Mouse (Mus musculus) hindbrain, embryonic 12.5 days (tissue): Measurements from ENCODE around the gene Ddost. TPM values are rescaled to one million over a fixed set of nuclear protein-coding genes. Genes with fewer than 3 reads are reported as not detected.

Experiments
- ATAC-seq: fragments of 200-750 bp; cut with Nextera tagmentation; 2 replicates; pipeline ENCODE4 v1.8.0; 2017; ENCODE audit warnings: moderate TSS enrichment; ENCODE audit not compliant: low FRiP score
- H3K27ac ChIP-seq: fragments of 300-500 bp; sonication (generic); 2 replicates; pipeline ENCODE4 v1.5.1; 2016; ENCODE audit warnings: mild to moderate bottlenecking
- H3K27me3 ChIP-seq: fragments of 300-500 bp; sonication (generic); 2 replicates; pipeline ENCODE4 v1.6.1; 2016; ENCODE audit warnings: mild to moderate bottlenecking
- H3K36me3 ChIP-seq: fragments of 300-500 bp; sonication (generic); 2 replicates; pipeline ENCODE4 v1.6.1; 2016; ENCODE audit warnings: mild to moderate bottlenecking
- H3K4me1 ChIP-seq: fragments of 300-500 bp; sonication (generic); 2 replicates; pipeline ENCODE4 v1.6.1; 2016
- H3K4me2 ChIP-seq: fragments of 300-500 bp; sonication (generic); replicated peaks from 2 replicates; pipeline ENCODE4 v1.6.1; 2016; ENCODE audit warnings: mild to moderate bottlenecking
- H3K4me3 ChIP-seq: fragments of 300-500 bp; sonication (generic); 2 replicates; pipeline ENCODE4 v1.5.1; 2016; ENCODE audit warnings: mild to moderate bottlenecking
- H3K9ac ChIP-seq: fragments of 300-500 bp; sonication (generic); 2 replicates; pipeline ENCODE4 v1.6.1; 2016; ENCODE audit warnings: mild to moderate bottlenecking, moderate library complexity
- H3K9me3 ChIP-seq: fragments of 300-500 bp; sonication (generic); replicated peaks from 2 replicates; pipeline ENCODE4 v1.6.1; 2016; ENCODE audit warnings: mild to moderate bottlenecking
- WGBS: fragments of 180-500 bp; shearing (Covaris S2); methylation state at CpG from one replicate; pipeline ENCODE4 v1.1.7; 2016; 5-methylcytosine and 5-hydroxymethylcytosine counted together
- polyA plus RNA-seq: library from polyadenylated mRNA; unstranded; fragments of >200 nt; fragmentation: Nextera tagmentation; extraction: Ambion mirVana; gene quantifications from 2 replicates; pipeline ENCODE4 v1.2.1, GENCODE M21; 2016

Ddost gene
- polyA plus RNA-seq, 1 experiment from 2014 or later = 250 TPM

DNA sequence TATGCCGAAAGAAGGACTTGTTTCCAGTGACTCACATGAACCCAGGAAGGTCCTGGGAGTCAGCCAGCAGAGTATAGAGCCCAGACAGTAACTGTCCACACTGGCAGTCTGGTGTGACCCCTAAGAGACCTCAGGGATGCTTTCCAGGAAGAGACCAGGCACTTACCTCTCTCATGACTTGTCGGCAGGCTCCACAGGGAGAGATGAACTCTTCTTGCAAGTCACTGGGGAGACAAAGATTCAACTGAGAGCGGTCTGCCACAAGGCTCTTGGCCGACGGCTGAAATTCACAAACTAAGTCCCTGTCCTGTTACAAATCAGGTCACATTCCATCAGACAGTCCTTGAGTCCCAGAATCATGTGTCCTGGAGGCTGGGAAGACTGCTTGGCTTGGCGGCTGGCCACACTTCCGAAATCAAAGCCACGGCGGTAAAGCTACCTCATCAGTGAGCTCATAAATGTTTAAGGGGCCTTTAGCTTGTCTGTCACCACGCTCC lies 38.9 kb downstream of the Ddost start:
- Histone ChIP-seq H3K9me3 (no peaks in the 10 kb centered on the region), H3K9ac (no peak overlapping the region), H3K4me2 (no peak overlapping the region), H3K4me1 (no peaks in the 10 kb centered on the region), H3K36me3 (no peaks in the 10 kb centered on the region), H3K27me3 (no peaks in the 10 kb centered on the region; the same call in 1 of the 2 replicates), H3K27ac (no peak overlapping the region), H3K4me3 (no peak overlapping the region)
- WGBS = 83% methylated on average over 10 of the region's 10 CpGs
- no peak for ATAC-seq

DNA sequence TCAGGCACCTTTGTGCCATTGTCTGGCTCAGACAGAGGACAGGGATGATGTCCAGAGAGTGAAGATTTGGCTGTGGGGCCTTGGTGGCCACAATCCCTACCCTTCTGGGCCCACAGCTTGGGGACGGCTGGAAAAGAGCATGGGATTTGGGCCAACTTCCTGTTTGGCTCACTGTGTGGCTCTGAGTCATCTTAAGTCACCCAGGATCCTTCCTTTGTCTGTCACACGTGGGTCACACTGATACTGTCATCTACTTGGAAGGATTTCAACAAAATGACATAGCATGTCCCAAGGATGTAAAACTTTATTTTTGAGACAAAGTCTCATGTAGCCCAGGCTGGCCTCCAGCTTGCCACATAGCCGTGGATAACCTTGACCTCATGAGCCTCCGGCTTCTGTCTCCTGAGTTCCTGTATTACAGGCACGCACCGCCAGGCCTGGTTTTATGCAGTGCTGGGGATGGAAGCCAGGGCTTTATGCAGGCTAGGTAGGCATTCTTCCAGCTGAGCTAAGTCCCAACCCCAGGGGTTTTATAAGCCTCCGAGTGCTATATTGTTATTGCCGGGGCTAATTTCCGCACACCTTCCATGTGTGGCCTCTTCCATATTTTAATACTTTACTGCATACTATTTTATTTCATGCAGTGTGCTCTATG lies 40.5 kb downstream of the Ddost start:
- Histone ChIP-seq H3K36me3 (no peaks in the 10 kb centered on the region), H3K27ac (no peak overlapping the region), H3K4me3 (no peak overlapping the region), H3K4me1 (no peaks in the 10 kb centered on the region), H3K27me3 (no peaks in the 10 kb centered on the region; the same call in 1 of the 2 replicates), H3K4me2 (no peak overlapping the region), H3K9me3 (no peaks in the 10 kb centered on the region), H3K9ac (no peak overlapping the region)
- no peak for ATAC-seq
- 85% methylated on average over 9 of the region's 9 CpGs for WGBS

GRCm38 (mm10) chr4:138347280-138347679 lies 42.8 kb downstream of the Ddost start:
- no peaks in the 10 kb centered on the region for H3K9me3 ChIP-seq
- no peaks in the 10 kb centered on the region for H3K36me3 ChIP-seq
- 69% methylated on average over 1 of the region's 1 CpGs for WGBS
- no peak overlapping the region for H3K4me3 ChIP-seq
- ATAC-seq = no peak
- H3K27me3 ChIP-seq = no peaks in the 10 kb centered on the region; the same call in 1 of the 2 replicates
- no peak overlapping the region for H3K9ac ChIP-seq
- H3K4me2 ChIP-seq = no peak overlapping the region
- no peak overlapping the region for H3K27ac ChIP-seq
- H3K4me1 ChIP-seq = no peaks in the 10 kb centered on the region

- whole genome bisulfite sequencing = 76% methylated on average over 7 of the region's 7 CpGs
- H3K9me3 ChIP-seq = no peaks in the 10 kb centered on the region
- H3K9ac ChIP-seq = no peak overlapping the region
- no peak for ATAC-seq
- H3K36me3 ChIP-seq = no peaks in the 10 kb centered on the region
- H3K4me3 ChIP-seq = no peak overlapping the region
- H3K4me2 ChIP-seq = no peak overlapping the region
- H3K4me1 ChIP-seq = no peaks in the 10 kb centered on the region
- H3K27ac ChIP-seq = no peak overlapping the region
- no peaks in the 10 kb centered on the region; the same call in 1 of the 2 replicates for H3K27me3 ChIP-seq
Observed at GRCm38 (mm10) chr4:138348716-138349115, 44.2 kb downstream of the Ddost start.

DNA sequence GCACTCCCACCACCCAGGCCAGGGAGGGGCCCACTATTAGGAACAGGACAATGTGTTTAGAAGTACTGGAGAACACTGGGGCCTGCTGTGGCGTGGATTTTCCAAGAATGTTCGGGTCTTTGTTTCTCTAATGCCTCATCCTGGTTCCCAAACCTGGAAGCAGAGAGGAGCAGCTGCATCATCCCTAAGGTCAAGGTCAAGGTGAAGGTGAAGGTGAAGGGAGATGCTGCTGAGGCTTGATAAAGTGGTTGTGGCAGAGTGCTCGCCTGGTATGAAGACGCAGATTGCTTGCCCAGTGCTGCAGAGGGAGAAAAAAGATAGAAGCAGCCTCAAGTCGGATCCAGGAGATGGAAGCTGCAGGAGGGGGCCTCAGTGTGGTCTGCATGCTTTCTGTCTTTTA lies 47.3 kb downstream of the Ddost start:
- Histone ChIP-seq H3K36me3 (no peaks in the 10 kb centered on the region), H3K4me3 (no peak overlapping the region), H3K27me3 (no peaks in the 10 kb centered on the region; the same call in 1 of the 2 replicates), H3K9me3 (no peaks in the 10 kb centered on the region), H3K27ac (no peak overlapping the region), H3K4me2 (no peak overlapping the region), H3K9ac (no peak overlapping the region), H3K4me1 (no peaks in the 10 kb centered on the region)
- ATAC-seq = no peak
- WGBS = 84% methylated on average over 5 of the region's 5 CpGs

GRCm38 (mm10) chr4:138352692-138353091 lies 48.2 kb downstream of the Ddost start:
- no peak overlapping the region for H3K9ac ChIP-seq
- H3K4me3 ChIP-seq = no peak overlapping the region
- no peak overlapping the region for H3K27ac ChIP-seq
- WGBS = 78% methylated on average over 6 of the region's 6 CpGs
- no peaks in the 10 kb centered on the region for H3K36me3 ChIP-seq
- H3K9me3 ChIP-seq = no peaks in the 10 kb centered on the region
- ATAC-seq = no peak
- H3K4me1 ChIP-seq = no peaks in the 10 kb centered on the region
- no peaks in the 10 kb centered on the region; the same call in 1 of the 2 replicates for H3K27me3 ChIP-seq
- H3K4me2 ChIP-seq = no peak overlapping the region

GRCm38 (mm10) chr4:138353438-138354171 lies 49.1 kb downstream of the Ddost start:
- Histone ChIP-seq H3K27me3 (no peaks in the 10 kb centered on the region; the same call in 1 of the 2 replicates), H3K4me1 (no peaks in the 10 kb centered on the region), H3K4me2 (no peak overlapping the region), H3K9ac (no peak overlapping the region), H3K27ac (no peak overlapping the region), H3K36me3 (no peaks in the 10 kb centered on the region), H3K9me3 (no peaks in the 10 kb centered on the region), H3K4me3 (no peak overlapping the region)
- 77% methylated on average over 10 of the region's 10 CpGs for WGBS
- no peak for ATAC-seq

GRCm38 (mm10) chr4:138355496-138355895 lies 51.0 kb downstream of the Ddost start:
- no peak overlapping the region for H3K27ac ChIP-seq
- no peaks in the 10 kb centered on the region for H3K36me3 ChIP-seq
- no peaks in the 10 kb centered on the region for H3K4me1 ChIP-seq
- ATAC-seq = no peak
- no peaks in the 10 kb centered on the region for H3K27me3 ChIP-seq
- 95% methylated on average over 2 of the region's 2 CpGs for WGBS
- no peaks in the 10 kb centered on the region for H3K9me3 ChIP-seq
- no peak overlapping the region for H3K4me2 ChIP-seq
- H3K9ac ChIP-seq = no peak overlapping the region
- no peak overlapping the region for H3K4me3 ChIP-seq

- Histone ChIP-seq H3K27ac (no peak overlapping the region), H3K4me2 (no peak overlapping the region), H3K9me3 (no peaks in the 10 kb centered on the region), H3K27me3 (no peaks in the 10 kb centered on the region), H3K36me3 (no peaks in the 10 kb centered on the region), H3K4me3 (no peak overlapping the region), H3K4me1 (peaks cover 3% of the 10 kb centered on the region; the same call in 1 of the 2 replicates), H3K9ac (no peak overlapping the region)
- WGBS = 90% methylated on average over 8 of the region's 8 CpGs
- ATAC-seq = no peak
Observed at GRCm38 (mm10) chr4:138356141-138356540, 51.6 kb downstream of the Ddost start.

- no peak overlapping the region for H3K9ac ChIP-seq
- H3K36me3 ChIP-seq = no peaks in the 10 kb centered on the region
- H3K4me3 ChIP-seq = no peak overlapping the region
- WGBS = 91% methylated on average over 12 of the region's 12 CpGs
- no peak overlapping the region for H3K4me2 ChIP-seq
- H3K9me3 ChIP-seq = no peaks in the 10 kb centered on the region
- H3K27ac ChIP-seq = no peak overlapping the region
- ATAC-seq = no peak
- H3K27me3 ChIP-seq = 0 out of 2 replicates have a peak, but pooled peaks cover 4% of the 10 kb centered on the region
- H3K4me1 ChIP-seq = peaks cover 7% of the 10 kb centered on the region
Observed at GRCm38 (mm10) chr4:138356551-138356950, 52.0 kb downstream of the Ddost start.

GRCm38 (mm10) chr4:138358176-138358575 lies 53.6 kb downstream of the Ddost start:
- WGBS = 78% methylated on average over 3 of the region's 3 CpGs
- no peak overlapping the region for H3K4me2 ChIP-seq

DNA sequence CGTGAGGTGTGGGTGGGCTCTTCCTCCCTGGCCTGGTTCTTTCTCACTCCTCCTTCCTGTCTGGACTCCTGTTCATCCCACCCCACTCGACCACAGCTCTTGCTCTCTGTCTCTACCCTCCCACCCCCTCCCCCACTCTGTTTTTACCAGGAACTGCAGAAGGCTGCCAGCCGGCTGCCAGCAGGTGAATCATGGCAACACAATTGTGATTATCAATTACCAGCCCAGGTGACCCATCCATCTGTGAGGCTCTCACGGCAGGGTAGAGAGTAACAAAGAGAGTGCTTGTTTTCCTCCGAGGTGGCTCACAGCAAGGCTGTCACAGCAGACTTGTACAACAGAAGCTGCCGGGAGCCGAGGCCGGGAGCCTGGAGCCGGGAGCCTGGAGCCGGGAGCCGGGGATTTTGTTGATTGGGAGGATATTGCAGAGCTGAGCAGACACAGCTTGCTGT lies 56.9 kb downstream of the Ddost start:
- Histone ChIP-seq H3K4me1 (peaks cover 10% of the 10 kb centered on the region), H3K27ac (peak overlapping the region; percentile 36; the same call in 1 of the 2 replicates), H3K4me2 (peak overlapping the region; percentile 28), H3K27me3 (peaks cover 12% of the 10 kb centered on the region; the same call in 1 of the 2 replicates), H3K4me3 (0 out of 2 replicates have a peak overlapping the region, but pooled peaks have one; percentile 1), H3K9ac (0 out of 2 replicates have a peak overlapping the region, but pooled peaks have one; percentile 8), H3K9me3 (no peaks in the 10 kb centered on the region), H3K36me3 (no peaks in the 10 kb centered on the region)
- no peak for ATAC-seq
- WGBS = 5% methylated on average over 11 of the region's 11 CpGs

More at GRCm38 (mm10) chr4:138358176-138358575, 53.6 kb downstream of the Ddost start:
- peaks cover 10% of the 10 kb centered on the region for H3K4me1 ChIP-seq
- no peak for ATAC-seq
- H3K9ac ChIP-seq = no peak overlapping the region
- H3K4me3 ChIP-seq = no peak overlapping the region
- 0 out of 2 replicates have a peak, but pooled peaks cover 4% of the 10 kb centered on the region for H3K27me3 ChIP-seq
- no peaks in the 10 kb centered on the region for H3K36me3 ChIP-seq
- H3K27ac ChIP-seq = no peak overlapping the region
- H3K9me3 ChIP-seq = no peaks in the 10 kb centered on the region
